Mouse (Mus musculus) spleen, adult 2 months (tissue): ENCODE measurements around the gene Rpl31.

Experiments
- CTCF ChIP-seq: fragments of 200-500 bp; IDR thresholded peaks from 2 replicates; pipeline ENCODE4 v1.5.1; 2011; ENCODE audit warnings: mild to moderate bottlenecking, inconsistent platforms; ENCODE audit not compliant: insufficient read depth, insufficient read length, insufficient replicate concordance; ENCODE audit errors: extremely low read depth
- POLR2A ChIP-seq: fragments of 200-500 bp; IDR thresholded peaks from 2 replicates; pipeline ENCODE4 v1.6.1; 2011; ENCODE audit warnings: low read depth, low read length, inconsistent platforms

- TF ChIP-seq CTCF (no peak), POLR2A (no peak)
These were observed 26.5 kb downstream of the Rpl31 start for GRCm38 (mm10) chr1:39394096-39394495.
